Mouse (Mus musculus): ENCODE measurements around the gene Dact1.

GRCm38 (mm10) chr12:71355092-71355491 lies 45.4 kb downstream of the Dact1 start:
- TF ChIP-seq NANOG (IDR thresholded peaks at IDR 0.05; ENCODE audit: borderline replicate concordance, low read length) = no peak
- TF ChIP-seq CTCF (conservative IDR thresholded peaks at IDR 0.05; ENCODE audit: low read length) = no peak

Data from E14TG2a.4 (cell line).